Mouse (Mus musculus) kidney, adult 18-20 months (tissue): ENCODE data around the gene Arhgef10l.

Experiments used
- DNase-seq: peaks from one replicate; pipeline ENCODE4 v3.0.0; 2021

Arhgef10l gene

DNA sequence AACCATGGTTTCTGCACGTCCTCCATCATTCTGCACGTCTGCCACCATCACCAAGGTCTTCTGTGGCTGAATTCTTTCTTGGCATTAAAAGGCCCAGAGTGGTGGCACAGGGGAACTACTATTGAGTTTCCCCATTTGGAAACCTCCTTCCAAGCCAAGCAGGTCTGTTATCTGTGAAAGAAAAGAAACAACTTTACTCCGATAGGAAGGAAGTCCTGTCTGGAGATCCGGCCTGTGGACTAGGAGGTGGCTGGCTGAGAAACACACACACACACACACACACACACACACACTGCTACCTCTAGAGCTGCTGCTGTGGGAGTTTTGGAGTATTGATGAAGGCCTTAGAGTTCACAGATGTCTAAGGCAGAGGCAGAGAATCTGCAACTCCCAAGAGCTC is 27.7 kb upstream of the Arhgef10l start:
- DNase-seq: no peak

DNA sequence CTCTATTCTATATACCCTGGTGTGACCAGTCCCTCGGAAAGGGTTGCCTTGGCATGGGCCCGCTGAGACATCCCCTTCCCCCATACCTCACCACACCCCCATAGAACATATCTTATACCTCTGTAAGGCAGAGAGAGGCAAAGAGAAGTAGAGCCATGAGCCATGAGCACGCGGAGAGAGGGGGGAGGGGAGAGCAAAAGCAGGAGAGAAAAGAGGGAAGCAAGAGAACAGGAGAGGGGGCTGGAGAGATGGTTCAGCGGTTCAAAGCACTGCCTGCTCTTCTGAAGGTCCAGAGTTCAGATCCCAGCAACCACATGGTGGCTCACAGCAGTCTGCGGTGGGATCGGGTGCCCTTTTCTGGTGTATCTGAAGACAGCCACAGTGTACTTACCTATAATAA is 25.7 kb upstream of the Arhgef10l start:
- no peak for DNase-seq

DNA sequence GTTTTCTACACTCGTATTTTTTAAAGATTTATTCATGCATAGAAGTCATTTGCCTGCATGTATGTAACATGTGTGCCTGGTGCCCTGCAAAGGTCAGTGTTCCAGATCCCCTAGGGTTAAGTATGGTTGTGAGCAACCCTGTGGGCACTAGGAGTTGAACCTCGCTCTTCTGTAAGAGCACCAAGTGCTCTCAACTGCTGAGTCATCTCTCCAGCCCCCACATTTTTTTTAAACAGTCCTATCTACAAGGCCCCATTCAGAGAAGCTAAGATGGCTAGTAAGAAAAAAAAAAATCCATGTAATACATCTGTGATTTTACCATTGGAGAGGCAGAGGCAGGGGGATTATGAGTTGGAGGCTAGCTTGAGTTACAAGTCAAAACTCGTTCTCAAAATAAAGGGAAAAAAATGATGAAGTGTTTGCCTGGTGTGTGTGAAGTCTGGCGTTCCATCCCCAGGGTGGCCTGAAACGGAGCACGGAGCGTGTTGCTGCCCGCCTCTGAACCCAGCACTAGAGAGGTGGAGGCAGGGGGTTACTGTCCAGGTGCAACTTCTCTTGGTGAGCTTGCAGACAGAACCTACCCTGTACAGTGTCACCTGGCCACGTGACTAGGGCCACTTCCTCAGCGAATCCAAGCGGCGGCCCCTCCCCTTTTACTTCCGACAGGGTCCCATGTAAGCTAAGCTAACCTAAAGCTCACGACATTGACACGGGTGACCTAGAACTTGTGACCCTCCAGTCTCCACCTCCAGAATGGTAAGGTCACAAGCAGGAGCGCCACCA is 24.3 kb upstream of the Arhgef10l start:
- DNase-seq: no peak

DNA sequence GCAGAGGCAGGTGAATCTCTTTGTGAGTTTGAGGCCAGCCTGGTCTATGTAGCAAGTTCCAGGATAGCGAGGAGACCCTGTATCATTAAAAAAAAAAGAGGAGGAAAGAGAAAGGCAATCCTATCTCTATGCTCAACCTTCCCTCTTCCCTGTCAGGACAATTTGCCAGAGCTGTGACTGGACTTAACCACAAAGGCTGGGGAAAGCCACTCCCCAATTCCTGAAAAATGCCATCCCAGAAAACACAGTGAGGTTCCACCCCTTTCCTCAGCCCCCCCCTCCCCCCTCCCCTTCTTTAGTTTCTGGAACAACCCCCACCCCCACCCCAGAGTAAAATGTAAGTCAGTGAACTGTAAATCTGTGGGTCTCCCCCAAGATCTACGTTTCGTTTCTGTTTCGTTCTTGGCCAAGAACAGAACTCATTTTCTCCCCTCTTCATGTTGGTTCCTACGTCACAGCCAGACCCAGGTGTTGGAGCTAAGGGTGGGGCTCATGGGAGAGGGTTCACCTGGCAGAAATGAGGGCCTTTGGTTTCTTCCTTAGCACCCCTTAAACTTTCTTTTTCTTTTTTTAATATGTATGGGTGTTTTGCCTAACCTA is 23.1 kb upstream of the Arhgef10l start:
- DNase-seq: no peak

DNA sequence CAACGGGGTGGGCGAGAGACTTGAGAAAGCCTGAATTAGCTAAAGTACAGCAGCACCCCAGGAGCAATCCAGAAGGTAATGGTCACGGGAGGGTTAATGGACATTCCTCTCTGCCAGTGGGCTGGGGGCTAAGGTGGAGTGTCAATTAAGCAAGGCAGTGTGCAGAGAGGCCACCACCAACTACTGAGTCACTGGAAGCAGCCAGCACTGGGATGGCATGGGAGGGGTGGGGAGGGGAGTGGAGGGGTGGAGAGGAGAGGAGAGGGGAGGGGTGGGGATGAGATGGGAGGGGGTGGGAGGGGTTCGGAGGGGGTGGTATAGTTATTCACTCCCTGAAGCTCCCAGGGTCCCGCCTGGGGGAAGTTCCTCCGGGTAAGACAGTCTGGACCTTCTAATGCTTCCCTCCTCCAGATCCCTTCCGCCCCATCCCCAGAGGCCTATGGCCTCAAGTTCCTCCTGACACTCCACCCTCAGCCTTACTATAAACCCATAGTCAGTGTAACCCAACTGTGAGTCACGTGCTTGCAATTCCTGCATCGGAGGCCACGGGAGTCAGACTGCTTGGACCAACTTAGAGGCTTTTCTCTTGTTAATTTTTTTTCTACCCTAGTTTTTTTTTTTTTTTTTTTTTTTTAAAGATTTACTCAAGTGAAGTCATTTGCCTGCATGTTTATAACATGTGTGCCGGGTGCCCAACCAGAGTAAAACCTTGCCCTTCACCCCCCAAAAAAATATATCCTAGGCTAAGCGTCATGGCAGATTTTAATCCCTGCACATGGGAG is 22.4 kb upstream of the Arhgef10l start:
- no peak for DNase-seq

DNA sequence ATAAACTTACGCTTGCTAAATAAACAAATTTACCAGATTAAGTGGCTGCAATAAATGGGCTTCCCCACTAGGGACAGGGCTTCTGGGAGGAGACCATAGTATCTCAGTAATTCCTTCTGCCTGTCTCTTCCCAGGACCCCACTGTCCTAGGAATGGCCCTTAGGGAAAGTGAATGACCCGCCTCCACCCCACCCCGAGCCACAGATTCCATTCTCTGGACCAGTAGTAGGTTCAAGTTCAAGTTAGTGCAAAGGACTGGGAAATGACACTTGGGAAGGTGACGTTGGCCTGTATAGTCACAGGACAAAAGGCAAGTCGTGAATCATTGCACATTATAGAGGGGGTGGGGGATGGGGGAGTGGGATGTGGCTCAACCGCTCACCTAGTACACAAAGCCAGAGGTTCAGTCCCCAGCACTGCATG is 19.1 kb upstream of the Arhgef10l start:
- no peak for DNase-seq

DNA sequence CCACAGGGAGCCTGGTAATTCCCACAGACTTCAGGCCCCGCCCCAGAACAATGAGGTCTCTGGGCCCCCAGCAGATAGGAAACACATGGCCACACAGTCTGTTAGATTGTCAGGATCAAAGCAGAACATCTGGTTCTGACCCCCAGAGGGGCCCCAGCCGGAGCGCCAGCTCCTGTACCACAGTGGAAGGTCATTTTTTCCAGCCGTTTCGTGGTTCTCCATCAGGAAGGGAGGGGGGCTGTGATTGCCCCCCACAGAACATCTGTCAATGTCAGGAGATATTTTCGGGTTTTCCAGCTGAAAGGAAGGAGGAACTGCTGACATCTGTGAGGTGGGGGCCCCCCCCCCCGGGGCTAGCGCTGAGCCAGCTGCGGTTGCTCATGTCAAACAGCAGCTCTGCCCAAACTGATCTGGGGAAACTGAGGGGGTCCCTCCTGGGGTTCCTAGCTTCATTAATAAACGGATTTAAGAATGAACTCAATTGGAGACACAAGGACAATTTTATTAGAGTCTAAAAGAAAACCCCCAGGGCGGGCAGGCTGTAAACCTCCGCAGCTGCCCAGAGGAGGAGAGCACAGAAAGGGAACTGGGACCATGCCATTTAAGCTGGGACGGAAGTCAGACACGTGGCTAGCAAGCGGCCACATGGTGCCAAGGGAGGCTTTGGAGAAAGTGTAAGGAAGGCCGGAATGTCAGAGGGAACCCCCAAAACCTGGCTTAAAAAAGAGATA is 18.5 kb upstream of the Arhgef10l start:
- no peak for DNase-seq

DNA sequence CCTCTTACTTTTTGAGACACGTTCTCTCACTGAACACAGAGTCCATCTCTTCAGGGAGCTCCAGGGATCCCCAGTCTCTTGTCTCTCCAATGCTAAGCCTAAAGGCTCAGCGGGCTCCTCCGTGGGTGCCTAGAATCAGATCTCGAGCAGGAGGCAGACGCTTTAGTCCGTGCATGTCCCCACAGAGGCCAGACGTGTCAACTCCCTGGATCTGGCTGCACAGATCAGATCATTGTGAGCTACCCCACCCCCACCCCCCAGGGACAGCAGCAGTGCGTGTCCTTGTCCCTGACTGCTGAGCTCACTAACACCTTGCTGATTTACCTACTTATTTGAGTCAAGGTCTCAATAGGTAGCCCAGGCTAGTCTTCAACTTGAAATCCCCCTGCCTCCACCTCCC is 17.8 kb upstream of the Arhgef10l start:
- no peak for DNase-seq

DNA sequence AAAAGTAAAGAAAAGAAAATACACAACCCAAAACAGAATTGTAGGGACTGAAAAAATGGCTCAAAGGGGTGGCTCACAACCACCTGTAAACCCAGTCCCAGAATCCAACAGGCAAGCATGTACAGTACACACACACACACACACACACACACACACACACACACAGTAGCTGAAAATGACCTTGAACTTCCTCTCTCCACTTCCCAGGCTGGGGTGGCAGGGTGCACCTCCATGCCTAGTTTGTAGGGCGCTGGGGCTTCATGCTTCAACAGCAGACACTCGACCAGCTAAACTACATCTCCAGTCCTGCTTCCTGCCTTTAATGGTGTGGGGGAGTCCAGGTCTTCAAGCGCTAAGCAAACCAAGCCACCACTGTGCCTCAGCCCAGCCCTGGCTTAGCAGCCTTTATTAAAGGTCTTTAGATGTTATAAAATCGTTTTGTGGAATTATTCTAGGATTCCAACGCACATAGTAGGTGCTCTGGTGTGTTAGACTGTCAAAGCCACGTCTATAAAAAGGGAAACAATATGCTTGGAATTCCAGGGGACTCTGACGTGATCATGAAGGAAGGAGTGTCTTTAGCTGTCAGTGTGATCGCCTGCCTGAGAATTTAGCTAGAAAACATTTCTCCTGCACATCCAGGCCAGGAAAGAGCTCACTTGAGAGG is 15.1 kb upstream of the Arhgef10l start:
- DNase-seq: no peak

DNA sequence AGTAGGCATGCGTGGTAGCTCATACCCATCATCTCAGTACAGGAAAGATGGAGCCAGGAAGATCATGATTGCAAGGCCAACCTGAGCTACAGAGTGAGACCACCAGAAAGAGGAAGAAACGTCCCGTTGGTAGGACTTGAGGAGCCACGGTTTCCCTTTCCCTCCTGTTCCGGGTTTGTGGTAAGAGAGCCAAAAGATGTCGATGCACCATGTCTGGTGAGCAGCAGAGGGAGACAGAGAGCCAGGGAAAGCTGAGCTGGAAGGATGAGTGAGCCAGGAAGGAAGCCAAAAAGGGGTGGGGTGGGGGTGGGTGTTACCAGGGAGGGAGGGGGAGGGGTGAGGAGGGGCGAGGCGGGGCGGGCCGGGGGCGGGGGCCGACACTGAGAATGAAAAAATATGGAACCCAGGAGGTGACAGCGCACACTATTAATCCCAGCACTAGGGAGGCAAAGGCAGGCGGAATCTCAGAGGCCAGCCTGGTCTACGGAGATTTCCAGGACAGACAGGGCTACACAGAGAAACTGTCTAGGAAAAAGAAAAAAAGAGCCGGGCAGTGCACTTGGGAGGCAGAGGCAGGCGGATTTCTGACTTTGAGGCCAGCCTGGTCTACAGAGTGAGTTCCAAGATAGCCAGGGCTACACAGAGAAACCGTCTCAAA is 14.0 kb upstream of the Arhgef10l start:
- DNase-seq: peak; percentile 77

DNA sequence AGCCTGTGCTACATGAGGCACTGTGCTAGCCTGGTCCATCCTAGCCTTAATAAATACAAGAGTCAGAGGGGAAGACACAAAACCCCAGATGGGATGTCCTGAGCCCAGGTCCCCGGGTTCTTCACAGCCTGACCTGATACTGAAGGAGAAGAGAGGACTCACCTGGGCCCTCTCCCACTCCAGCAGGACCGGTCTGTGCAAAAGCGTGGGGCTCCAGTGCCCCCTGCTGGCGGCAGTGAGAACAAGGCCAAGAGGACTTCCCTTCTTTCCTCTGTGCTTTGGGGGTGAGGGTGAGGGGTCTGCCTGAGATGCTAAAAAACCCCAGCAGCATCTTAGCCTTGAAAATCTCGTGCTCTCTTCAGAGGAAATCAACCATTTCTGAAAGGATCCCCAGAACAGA is 13.2 kb upstream of the Arhgef10l start:
- peak; percentile 39 for DNase-seq

DNA sequence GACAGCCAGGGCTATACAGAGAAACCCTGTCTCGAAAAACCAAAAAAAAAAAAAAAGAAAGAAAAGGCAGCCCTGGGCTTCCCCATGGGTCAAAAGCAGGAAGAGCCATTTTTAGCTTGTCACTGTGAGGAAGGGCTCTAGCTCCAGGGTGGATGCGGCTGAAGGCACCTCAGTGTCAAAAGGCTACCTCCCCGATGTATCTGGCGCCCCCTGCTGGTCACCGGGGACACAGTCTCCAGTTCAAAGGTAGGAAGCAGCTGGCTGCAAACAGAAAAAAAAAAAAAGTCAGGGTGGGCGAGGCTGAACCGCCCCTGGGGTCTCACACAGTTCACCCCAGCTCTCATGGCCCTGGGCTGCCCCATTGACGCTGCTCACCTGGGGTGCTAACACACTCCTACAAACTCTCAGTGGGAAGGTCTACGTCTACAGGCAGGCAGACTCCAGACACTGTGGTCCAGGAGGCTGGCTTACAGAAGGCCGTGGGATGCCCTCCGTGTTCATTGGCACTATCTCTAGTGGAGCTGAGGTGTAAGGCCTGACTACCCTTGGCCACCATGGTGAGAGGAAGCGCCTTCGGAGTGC is 8.6 kb upstream of the Arhgef10l start:
- DNase-seq: peak; percentile 78

DNA sequence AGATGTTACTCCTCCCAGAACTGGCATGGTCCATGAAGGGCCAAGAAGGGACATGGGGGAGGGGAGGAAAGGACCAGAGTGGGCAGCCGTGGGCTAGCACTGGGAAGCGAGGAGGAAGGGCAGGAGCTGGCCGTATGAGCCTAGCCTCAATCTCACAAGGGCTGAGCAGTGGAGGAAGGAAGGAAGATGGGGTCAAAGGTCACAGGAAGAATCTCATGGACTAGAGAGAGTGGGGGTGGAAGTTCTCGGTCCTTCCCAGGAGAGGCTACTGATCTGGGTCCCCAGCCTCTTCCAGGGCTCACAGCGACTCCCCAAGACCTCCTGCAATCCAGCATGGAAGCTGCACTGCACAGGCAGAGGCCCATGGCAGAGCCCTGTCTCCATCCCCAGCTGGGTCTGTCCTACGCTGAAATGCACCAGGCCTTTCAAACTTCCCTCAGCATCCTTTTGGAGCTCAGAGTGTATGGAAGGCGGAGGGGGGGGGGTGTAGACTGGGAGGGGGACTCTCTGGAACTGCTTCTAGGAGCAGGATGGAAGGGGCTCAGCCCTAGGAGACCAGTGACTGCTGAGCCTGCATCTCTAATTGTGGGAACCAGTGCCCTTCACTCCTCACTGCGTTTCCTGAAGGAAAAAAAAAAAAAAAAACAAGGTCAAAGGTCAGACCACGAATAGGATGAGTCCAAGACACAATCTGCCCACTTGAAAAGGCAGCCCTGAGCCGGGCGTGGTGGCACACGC is 7.9 kb upstream of the Arhgef10l start:
- DNase-seq: peak; percentile 9

DNA sequence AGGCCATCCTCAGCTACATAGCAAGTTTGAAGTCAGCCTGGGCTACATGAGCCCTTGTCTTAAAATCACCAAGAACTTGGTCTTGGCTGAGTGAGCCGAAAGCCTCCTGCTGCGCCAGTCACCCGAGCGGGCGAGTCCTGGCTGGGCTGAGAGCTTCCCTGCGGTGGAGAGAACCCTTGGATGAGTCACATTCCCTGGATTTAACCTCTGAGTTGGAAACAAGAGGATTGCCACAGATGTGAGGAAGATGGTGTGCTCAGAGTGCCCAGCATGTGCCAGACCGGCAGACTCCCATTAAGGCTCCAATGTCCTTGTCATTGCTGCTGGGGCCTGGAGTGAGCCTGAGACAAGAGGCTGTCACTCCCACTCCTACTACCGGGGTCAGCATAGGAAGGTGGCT is 2.0 kb upstream of the Arhgef10l start:
- no peak for DNase-seq

DNA sequence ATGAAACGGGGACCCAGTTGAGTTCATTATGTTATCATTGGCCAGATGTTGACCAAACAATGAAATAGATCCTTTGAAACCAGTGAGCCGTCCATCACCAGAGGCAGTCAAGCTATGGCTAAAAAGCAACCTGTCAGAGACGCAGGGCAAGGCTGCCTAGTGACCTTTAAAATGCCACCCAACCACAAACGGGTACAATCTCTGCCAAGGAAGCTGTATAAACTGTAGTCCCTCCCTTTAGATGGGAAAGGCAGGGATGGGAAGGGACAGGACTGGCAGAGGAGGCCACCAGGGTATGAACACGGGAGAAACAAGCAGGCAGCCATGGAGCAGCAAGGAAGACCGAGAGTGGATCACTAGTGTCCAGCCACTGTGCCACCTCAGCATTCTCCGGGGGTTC is 759 bp downstream of the Arhgef10l start:
- DNase-seq: no peak

DNA sequence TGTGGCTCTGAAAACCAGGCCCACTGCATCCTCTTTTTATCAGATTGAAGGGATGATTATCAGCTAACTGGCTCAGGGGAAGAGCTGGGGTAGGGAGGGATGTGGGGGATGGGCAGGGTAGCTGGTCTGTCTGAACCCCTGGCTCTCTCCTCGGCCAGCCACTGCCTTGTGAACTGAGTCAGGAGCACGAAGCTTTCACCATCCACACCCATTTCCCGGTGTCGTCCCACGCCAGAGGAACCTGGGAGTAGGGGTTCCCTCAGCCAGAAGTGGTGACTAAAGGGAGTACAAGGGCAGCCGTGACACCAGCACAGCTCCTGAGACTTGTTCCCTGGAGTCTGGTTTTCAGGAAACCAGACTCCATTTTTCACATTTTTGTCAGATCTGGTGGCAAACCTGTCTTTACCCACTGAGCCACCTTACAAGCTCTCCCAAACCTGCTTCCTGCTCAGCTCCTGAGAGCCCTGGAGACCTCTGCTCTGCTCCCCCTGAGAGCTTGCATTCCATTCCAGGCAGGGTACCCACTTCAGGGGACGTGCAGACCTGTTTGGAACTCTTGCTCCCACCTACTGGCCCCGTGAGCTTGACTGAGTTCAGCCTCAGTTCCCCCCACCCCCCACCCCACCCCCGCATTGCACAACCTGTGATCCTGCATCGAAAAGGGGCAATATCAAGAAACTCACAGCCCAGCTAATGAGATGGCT is 2.8 kb downstream of the Arhgef10l start:
- DNase-seq: no peak

DNA sequence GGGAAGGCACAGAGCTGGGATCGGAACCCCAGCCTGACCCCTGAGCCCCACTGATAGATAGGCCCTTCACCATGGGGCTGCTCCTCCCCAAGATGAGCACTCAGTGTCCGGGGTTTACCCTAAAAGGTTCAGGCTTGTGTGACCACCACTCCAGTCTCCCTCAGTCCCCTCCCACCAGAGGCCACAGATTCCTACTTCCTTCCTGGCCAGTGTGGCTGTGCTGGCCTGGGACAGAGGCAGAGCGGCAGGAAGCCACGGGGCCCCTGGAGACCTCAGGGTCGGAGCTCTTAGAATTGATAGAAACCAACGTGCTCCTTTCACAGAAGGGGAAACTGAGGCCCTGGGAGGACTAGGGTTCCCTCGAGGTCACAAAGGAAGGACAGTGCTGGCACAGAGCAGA is 3.4 kb downstream of the Arhgef10l start:
- peak; percentile 24 for DNase-seq

DNA sequence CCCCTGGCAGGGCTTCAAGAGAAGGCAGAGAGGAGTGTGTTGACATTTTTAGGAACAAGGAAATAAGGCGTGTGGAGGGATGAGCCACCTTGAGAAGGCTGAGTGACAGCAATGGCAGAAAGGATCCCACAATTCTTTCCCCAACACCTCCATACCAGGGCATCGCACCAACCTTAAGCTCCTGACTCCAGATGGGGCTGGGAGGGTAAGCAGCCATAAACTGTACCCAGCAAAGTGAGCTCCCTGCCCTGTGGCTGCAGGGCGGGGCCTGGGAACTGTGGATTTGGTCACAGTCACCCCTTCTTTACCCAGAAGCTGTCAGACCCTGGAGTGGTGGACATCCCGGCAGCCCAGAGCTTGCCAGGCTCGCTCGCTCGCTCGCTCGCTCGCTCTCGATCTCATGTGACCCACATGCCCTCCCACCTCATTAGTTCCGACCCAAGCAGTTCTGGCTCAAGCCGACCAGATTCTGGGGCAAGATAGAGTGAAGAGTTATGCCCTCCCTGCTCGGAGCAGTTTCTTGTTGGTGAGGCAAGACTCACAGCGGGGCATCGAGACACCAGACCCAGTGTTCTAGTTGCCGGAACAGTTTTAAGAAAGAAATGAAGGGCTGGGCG is 4.3 kb downstream of the Arhgef10l start:
- DNase-seq: peak; percentile 50

DNA sequence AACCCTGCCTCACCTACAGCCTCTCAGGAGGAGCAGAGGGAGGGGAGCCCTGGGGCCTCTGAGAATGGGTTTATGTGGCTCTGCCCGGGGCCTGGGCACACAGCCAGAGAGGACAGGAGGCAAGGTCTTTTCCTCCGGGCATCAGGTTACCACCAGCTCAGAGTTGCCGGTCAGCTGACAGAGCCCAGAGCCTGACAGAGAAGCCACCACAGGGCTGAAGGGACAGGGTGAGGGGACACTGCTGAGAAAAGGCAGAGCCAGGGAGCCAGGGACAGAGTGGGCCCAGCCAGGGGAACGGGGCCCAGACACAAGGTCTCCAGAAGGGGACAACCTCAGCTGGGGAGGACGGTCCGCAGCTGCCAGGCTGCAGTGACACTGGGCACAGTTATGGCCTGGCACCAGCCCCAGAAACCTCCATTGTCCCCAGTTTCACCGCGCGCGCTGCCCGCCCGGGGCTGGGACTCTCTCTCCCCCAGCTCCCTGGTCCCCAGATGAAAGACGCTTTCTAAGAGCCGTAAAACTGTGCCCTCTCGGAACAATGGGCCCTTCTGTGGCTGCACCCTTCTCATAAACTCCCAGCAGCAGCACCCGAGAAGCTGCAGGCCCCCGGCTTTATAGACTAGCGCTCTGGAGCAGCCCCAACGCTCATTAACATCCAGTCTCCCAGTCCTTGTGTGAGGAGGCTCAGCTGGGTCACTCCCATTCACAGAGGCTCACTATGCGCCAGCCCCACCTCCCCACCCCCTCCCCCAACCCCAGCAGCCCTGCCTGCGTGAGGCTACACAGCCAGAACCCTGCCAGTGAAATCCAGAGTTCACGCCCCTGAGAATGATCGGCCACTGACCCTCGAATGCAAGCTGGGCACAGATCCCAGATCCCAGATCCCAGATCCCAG is 7.9 kb downstream of the Arhgef10l start:
- peak; percentile 81 for DNase-seq
